Mouse (Mus musculus) limb, embryonic 10.5 days (tissue): Measurements from ENCODE around the gene Wnt6. TPM values are rescaled to one million over a fixed set of nuclear protein-coding genes. Genes with fewer than 3 reads are reported as not detected.
"Not testable (repeated sequence)": the region's sequence is repeated elsewhere in the genome, so short reads cannot be mapped to it uniquely, and the experiment has no call there.

Source experiments
- DNase-seq: peaks from one replicate; pipeline ENCODE4 v3.0.0-alpha.2; 2017; ENCODE audit warnings: low spot score
- H3K27ac ChIP-seq: fragments of 300-500 bp; sonication (generic); 2 replicates; pipeline ENCODE4 v1.5.1; 2016; ENCODE audit warnings: mild to moderate bottlenecking
- H3K27me3 ChIP-seq: fragments of 300-500 bp; sonication (generic); 2 replicates; pipeline ENCODE4 v1.6.1; 2016; ENCODE audit warnings: low read depth, mild to moderate bottlenecking; ENCODE audit not compliant: poor library complexity, severe bottlenecking
- H3K36me3 ChIP-seq: fragments of 300-500 bp; sonication (generic); 2 replicates; pipeline ENCODE4 v1.6.1; 2016; ENCODE audit warnings: mild to moderate bottlenecking, moderate library complexity
- H3K4me1 ChIP-seq: fragments of 300-500 bp; sonication (generic); 2 replicates; pipeline ENCODE4 v1.6.1; 2016
- H3K4me3 ChIP-seq: fragments of 300-500 bp; sonication (generic); 2 replicates; pipeline ENCODE4 v1.5.1; 2016; ENCODE audit warnings: mild to moderate bottlenecking, moderate library complexity
- H3K9me3 ChIP-seq: fragments of 300-500 bp; sonication (generic); replicated peaks from 2 replicates; pipeline ENCODE4 v1.6.1; 2016; ENCODE audit warnings: mild to moderate bottlenecking
- WGBS: fragments of 180-500 bp; shearing (Covaris S2); methylation state at CpG from one replicate; pipeline ENCODE4 v1.1.7; 2016; 5-methylcytosine and 5-hydroxymethylcytosine counted together
- polyA plus RNA-seq: library from polyadenylated mRNA; unstranded; fragments of >200 nt; fragmentation: Nextera tagmentation; extraction: Ambion mirVana; gene quantifications from 2 replicates; pipeline ENCODE4 v1.2.1, GENCODE M21; 2016

The Wnt6 gene
- polyA plus RNA-seq, 1 experiment from 2014 or later = 30.1 TPM

- H3K36me3 ChIP-seq = no peaks in the 10 kb centered on the region
- WGBS = 1% methylated on average over 57 of the region's 57 CpGs
- peak overlapping the region; percentile 59 for H3K4me3 ChIP-seq
- no peaks in the 10 kb centered on the region for H3K9me3 ChIP-seq
- peaks cover 100% of the 10 kb centered on the region for H3K27me3 ChIP-seq
- H3K4me1 ChIP-seq = peaks cover 76% of the 10 kb centered on the region
- peak overlapping the region; percentile 59 for H3K27ac ChIP-seq
- DNase-seq = peak; percentile 85
Measured at GRCm38 (mm10) chr1:74802795-74803656, 31.3 kb downstream of the Wnt6 start.

DNA sequence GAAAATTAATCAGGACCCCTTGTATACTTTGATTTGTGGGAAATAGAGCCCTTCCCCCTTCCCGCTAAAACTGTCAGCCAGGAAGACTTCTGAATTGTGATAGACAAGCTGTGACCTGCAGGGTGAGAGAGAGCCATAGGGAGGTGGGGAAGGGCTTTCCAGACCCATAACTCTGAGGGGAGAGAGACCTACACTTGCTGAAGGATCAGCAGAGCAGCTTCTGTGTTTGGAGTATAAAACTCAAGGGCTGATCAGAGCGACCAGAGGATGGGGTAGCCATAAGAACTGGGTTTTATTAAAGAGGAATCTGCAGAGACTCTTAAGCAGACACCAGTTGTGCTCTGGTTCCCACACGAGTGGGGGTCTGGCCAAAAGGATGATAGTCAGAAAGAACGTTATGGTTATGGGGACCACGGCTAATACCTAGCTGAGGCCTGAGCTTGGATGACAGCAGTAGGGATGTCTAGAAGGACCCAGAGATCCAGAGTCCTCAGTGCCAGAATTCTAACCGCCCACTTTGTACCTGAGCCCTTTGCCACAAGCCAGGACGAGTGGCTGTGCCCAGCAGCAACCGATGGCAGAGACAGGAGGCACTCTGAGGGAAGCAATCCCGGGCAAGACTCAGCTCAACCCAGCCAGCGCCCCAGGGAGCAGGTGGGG lies 32.6 kb downstream of the Wnt6 start:
- Histone ChIP-seq H3K27ac (no peak overlapping the region), H3K4me3 (no peak overlapping the region), H3K4me1 (peaks cover 75% of the 10 kb centered on the region), H3K36me3 (no peaks in the 10 kb centered on the region), H3K9me3 (no peaks in the 10 kb centered on the region), H3K27me3 (peaks cover 100% of the 10 kb centered on the region)
- DNase-seq = no peak
- 6% methylated on average over 10 of the region's 10 CpGs for WGBS

DNA sequence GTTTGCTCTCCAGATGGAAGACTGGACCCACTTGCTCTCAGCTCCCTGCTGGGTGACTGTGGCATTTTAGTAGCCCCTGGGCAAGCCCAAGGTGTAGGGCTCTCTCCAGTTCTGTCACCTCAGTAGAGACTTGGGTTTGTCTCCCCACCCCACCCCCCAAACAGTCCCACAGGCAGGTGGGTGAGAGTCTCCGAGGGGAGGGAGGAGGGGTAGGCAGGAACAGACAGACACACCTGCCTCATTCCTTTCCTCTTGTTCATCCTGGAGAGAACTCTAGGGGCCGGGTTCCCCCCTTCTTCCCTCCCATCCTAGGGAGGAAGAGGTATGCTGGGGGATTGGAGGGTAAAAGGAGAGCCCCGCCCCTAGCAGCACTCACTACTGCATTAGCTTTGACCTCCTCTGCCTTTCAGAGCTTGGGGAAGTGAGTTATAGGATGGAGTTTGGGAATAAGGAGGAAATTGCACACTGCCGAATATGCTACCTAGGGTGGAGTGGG lies 33.7 kb downstream of the Wnt6 start:
- Histone ChIP-seq H3K27ac (no peak overlapping the region), H3K4me3 (no peak overlapping the region), H3K36me3 (no peaks in the 10 kb centered on the region), H3K27me3 (peaks cover 99% of the 10 kb centered on the region), H3K9me3 (no peaks in the 10 kb centered on the region), H3K4me1 (peaks cover 65% of the 10 kb centered on the region)
- no peak for DNase-seq
- 18% methylated on average over 4 of the region's 4 CpGs for WGBS

- Histone ChIP-seq H3K9me3 (no peaks in the 10 kb centered on the region), H3K27me3 (peaks cover 99% of the 10 kb centered on the region), H3K4me1 (peaks cover 60% of the 10 kb centered on the region), H3K4me3 (no peak overlapping the region), H3K27ac (no peak overlapping the region), H3K36me3 (no peaks in the 10 kb centered on the region)
- no peak for DNase-seq
- WGBS = 6% methylated on average over 5 of the region's 5 CpGs
Measured at GRCm38 (mm10) chr1:74805843-74806242, 34.2 kb downstream of the Wnt6 start.

DNA sequence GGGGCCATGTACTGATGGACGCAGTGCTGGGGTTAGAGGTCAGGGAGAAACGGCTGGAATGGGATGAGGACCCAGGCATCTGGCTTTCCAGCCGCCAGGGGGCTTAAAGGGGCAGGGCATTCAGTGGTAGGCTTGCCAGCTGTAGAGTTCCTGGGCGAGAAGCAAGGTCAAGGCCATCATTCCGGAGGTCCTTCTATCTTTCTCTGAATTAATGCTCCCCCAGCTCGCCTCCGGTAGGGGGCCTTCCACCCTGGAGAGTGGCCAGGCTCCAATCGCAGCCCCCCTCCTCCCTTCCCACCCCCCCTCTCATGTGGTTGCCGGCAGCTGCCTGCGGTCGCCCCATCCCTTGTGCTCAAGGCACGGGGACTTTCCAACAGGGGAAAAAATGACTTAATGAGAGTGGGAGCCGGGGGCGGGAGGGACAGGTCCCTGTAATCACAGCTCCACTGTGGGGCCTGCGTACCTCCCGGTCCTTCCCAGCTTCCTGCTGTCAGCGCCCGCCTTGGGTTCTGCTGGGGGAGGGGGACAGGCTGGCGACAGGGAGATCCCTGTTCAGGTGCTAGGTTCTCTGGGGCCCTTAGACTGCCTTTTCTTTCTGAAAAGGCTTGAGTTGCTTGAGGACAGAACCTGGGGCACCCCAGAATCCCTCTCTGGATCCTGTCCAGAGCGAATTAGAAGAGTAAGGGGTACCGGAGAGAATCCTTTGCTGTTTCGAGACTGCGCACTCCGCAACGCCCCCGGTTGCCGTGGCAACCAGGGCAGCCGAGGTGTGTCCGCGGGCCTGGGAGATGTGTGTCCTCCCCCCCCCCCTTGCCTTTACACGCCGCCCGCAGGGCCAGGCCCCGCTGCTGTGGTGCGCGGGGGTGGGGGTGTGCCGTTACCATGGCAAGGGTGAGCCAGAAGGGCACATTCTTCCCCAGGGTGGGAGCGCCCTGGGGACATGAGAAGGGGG lies 34.9 kb downstream of the Wnt6 start:
- Histone ChIP-seq H3K27me3 (peaks cover 99% of the 10 kb centered on the region), H3K4me3 (peak overlapping the region; percentile 40), H3K4me1 (peaks cover 58% of the 10 kb centered on the region), H3K36me3 (no peaks in the 10 kb centered on the region), H3K27ac (no peak overlapping the region), H3K9me3 (no peaks in the 10 kb centered on the region)
- DNase-seq = peak; percentile 66
- under 1% methylated on average over 38 of the region's 38 CpGs for WGBS

DNA sequence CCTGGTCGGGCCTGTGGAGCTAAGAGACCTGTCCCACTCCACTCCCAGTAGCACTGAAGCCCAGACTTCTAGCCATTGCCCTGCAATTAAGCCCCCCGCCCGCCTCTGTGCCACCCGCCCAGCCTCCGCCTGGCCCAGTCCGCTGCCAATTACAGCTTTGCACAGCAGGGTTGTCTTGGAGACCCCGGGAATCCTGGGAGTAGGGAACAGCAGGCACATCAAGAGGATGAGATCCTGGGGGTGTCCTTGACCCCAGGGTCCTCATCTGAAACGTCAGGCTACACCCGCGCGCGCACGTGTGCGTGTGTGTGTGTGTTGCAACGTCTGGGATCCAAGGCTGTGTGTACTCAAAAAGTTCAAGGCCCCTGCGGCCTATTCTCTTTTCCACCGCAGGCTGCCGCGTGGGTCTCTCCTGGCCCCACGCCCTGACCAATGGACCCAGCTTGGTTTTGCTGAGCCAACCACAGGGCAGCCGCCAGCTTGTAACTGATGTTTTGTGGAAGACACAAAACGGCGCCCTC lies 35.9 kb downstream of the Wnt6 start:
- DNase-seq = peak; percentile 54
- Histone ChIP-seq H3K4me1 (peaks cover 50% of the 10 kb centered on the region), H3K27me3 (peaks cover 98% of the 10 kb centered on the region), H3K27ac (peak overlapping the region; percentile 54), H3K4me3 (peak overlapping the region; percentile 40), H3K9me3 (no peaks in the 10 kb centered on the region), H3K36me3 (no peaks in the 10 kb centered on the region)
- WGBS = 2% methylated on average over 23 of the region's 23 CpGs

DNA sequence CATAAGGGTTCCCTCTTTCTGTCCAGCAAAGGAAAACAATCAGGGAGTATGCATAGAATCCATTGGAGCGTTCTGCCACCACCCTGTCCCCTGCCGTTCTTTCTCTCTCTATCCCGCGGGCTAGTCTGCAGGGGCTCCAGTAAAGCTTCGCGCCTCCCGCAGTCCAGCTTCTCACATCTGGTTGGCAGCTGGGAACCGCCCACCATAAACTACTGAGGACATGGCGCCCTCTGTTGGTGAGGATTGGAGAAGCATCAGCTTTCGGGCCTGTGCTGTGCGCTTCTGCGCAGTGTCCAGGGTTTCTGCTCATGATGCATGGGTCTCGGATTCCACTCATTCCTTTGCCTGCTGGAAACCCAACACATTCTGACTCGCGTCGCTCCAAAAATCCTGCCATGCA lies 36.4 kb downstream of the Wnt6 start:
- peak overlapping the region; percentile 54; the same call in 1 of the 2 replicates for H3K27ac ChIP-seq
- H3K9me3 ChIP-seq = no peaks in the 10 kb centered on the region
- no peaks in the 10 kb centered on the region for H3K36me3 ChIP-seq
- H3K4me3 ChIP-seq = peak overlapping the region; percentile 40
- peak; percentile 97 for DNase-seq
- peaks cover 45% of the 10 kb centered on the region for H3K4me1 ChIP-seq
- H3K27me3 ChIP-seq = peaks cover 98% of the 10 kb centered on the region
- WGBS = under 1% methylated on average over 16 of the region's 16 CpGs

DNA sequence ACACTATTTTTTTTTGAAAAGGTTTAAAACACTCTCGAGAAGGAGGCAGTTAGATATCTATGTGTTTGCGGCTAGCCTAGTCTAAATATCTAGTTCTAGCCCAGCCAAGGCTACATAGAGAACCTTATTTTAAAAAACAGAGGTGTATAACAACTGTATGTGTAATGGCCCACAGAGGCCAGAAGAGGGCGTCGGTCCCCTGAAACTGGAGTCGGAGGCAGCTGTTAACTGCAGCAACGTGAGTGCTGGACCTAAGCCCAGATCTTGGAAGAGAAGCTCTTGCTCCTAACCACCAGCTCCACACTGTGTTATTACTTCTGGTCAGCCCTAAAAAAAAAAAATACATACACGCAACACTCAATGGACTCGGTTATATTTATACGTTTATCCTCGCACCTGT lies 37.3 kb downstream of the Wnt6 start:
- no peak for DNase-seq
- Histone ChIP-seq H3K9me3 (no peaks in the 10 kb centered on the region), H3K4me3 (no peak overlapping the region), H3K4me1 (peaks cover 36% of the 10 kb centered on the region), H3K36me3 (no peaks in the 10 kb centered on the region), H3K27ac (no peak overlapping the region), H3K27me3 (peaks cover 94% of the 10 kb centered on the region)
- 62% methylated on average over 10 of the region's 10 CpGs for WGBS

DNA sequence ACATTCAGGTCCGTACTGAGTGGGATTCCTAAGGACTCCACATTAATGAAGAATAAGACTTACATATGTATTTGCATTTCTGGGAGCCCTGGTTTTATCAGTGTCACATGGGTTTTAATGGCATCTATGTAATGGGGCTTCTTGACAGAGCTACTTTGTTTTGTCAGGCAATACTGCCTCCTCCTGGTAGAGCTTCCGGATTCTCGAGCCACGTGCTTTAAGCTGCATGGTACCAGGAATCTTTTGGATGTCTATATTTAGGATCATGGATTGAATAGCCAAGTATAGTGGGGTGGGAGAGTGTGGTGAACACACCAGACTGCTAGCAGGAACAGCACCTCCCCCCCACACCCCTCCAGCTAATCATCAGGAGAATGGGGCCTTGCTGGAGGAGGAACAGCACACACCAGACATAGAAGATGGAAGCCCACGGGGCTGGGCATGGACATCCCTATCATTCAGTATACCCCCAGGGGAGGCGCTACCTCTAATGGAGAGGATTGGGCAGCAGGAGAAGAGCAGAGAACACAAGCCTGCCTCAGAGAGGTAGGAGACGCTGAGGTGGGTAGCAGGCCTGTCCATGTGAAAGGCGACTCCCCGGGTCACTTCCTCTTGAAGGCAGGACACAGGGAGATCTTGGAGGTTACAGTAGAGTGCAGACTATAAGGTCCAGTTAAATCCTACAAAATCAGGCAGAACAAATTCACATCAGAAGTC lies 43.4 kb downstream of the Wnt6 start:
- no peaks in the 10 kb centered on the region for H3K36me3 ChIP-seq
- WGBS = 79% methylated on average over 9 of the region's 9 CpGs

GRCm38 (mm10) chr1:74815965-74816364 lies 44.3 kb downstream of the Wnt6 start:
- peaks cover 25% of the 10 kb centered on the region for H3K27me3 ChIP-seq
- not testable (repeated sequence) for H3K4me1 ChIP-seq, H3K27ac ChIP-seq, H3K4me3 ChIP-seq, H3K9me3 ChIP-seq, H3K36me3 ChIP-seq, DNase-seq
- WGBS = 89% methylated on average over 6 of the region's 6 CpGs

More for the DNA sequence above, 43.4 kb downstream of the Wnt6 start:
- no peak for DNase-seq
- no peaks in the 10 kb centered on the region for H3K9me3 ChIP-seq
- H3K4me3 ChIP-seq = no peak overlapping the region
- H3K4me1 ChIP-seq = peaks cover 10% of the 10 kb centered on the region; the same call in 1 of the 2 replicates
- H3K27ac ChIP-seq = no peak overlapping the region
- peaks cover 33% of the 10 kb centered on the region for H3K27me3 ChIP-seq

GRCm38 (mm10) chr1:74816612-74817199 lies 45.0 kb downstream of the Wnt6 start:
- Histone ChIP-seq H3K27me3 (peaks cover 18% of the 10 kb centered on the region; the same call in 1 of the 2 replicates), H3K4me3 (peak overlapping the region; percentile 68), H3K36me3 (no peaks in the 10 kb centered on the region), H3K27ac (peak overlapping the region; percentile 93), H3K9me3 (no peaks in the 10 kb centered on the region), H3K4me1 (peaks cover 10% of the 10 kb centered on the region; the same call in 1 of the 2 replicates)
- DNase-seq = peak; percentile 93
- 6% methylated on average over 38 of the region's 38 CpGs for WGBS
